Mouse (Mus musculus): ENCODE data around the gene Emcn. TPM values are rescaled to one million over a fixed set of nuclear protein-coding genes. Genes with fewer than 3 reads are reported as not detected.

Emcn gene
- total and polyA plus RNA-seq, 3 experiments = not detected

GRCm38 (mm10) chr3:137465953-137466352 lies 125.1 kb downstream of the Emcn start:
- Histone ChIP-seq H3K36me3 (ENCODE audit: control insufficient read depth in 1 of 2, insufficient read depth in 2 of 2, low read length in 2 of 2) (no peaks in the 10 kb centered on the region), H3K4me3 (ENCODE audit: control insufficient read depth in 1 of 2, insufficient read depth in 1 of 2, low read depth in 2 of 2, low read length in 2 of 2) (no peak overlapping the region), H3K9ac (ENCODE audit: control insufficient read depth, low read depth, low read length, poor library complexity, severe bottlenecking) (no peak overlapping the region), H3K27ac (ENCODE audit: control insufficient read depth, low read depth, low read length) (no peak overlapping the region), H3K4me1 (ENCODE audit: control insufficient read depth in 1 of 2, insufficient read depth in 2 of 2, low read length in 2 of 2) (no peaks in the 10 kb centered on the region), H3K79me2 (ENCODE audit: control insufficient read depth, insufficient read depth, low read length, poor library complexity) (no peaks in the 10 kb centered on the region), H3K9me3 (replicated peaks; ENCODE audit: insufficient read depth, low read length) (no peaks in the 10 kb centered on the region), H3K27me3 (ENCODE audit: control insufficient read depth in 1 of 2, insufficient read depth in 2 of 2, low read length in 2 of 2) (no peaks in the 10 kb centered on the region)
- DNase-seq (ENCODE audit: low read depth, low spot score) = no peak
- TF ChIP-seq NELFE (IDR thresholded peaks at IDR 0.05; ENCODE audit: low read depth, low read length) = no peak
- TF ChIP-seq POLR2A (IDR thresholded peaks at IDR 0.05; ENCODE audit: control insufficient read depth in 1 of 2, insufficient read depth in 1 of 2, low read depth in 1 of 2, low read length in 2 of 2, poor library complexity in 1 of 2) = no peak
- TF ChIP-seq NRF1 (IDR thresholded peaks at IDR 0.05; ENCODE audit: insufficient read depth, low read depth, low read length, poor library complexity, severe bottlenecking) = no peak
- TF ChIP-seq RCOR1 (IDR thresholded peaks at IDR 0.05; ENCODE audit: low read depth, low read length) = no peak
- TF ChIP-seq MEF2A (IDR thresholded peaks at IDR 0.05; ENCODE audit: extremely low read depth, insufficient replicate concordance, low read depth, low read length, poor library complexity, severe bottlenecking) = no peak
- no peak for TF ChIP-seq MYB (IDR thresholded peaks at IDR 0.05; ENCODE audit: low read depth, low read length)
- TF ChIP-seq BHLHE40 (IDR thresholded peaks at IDR 0.05; ENCODE audit: borderline replicate concordance, low read depth, low read length) = no peak
- no peak for TF ChIP-seq KAT2A (conservative IDR thresholded peaks at IDR 0.05; ENCODE audit: low read depth, low read length)
- no peak for TF ChIP-seq MAZ (IDR thresholded peaks at IDR 0.05; ENCODE audit: low read depth, low read length)
- no peak for TF ChIP-seq EP300 (IDR thresholded peaks at IDR 0.05; ENCODE audit: low read depth in 1 of 2, low read length in 2 of 2)
- no peak for TF ChIP-seq E2F4 (IDR thresholded peaks at IDR 0.05; ENCODE audit: borderline replicate concordance, low read depth, low read length)
- no peak for TF ChIP-seq ZNF384 (IDR thresholded peaks at IDR 0.05; ENCODE audit: low read depth, low read length)
- TF ChIP-seq MAX (IDR thresholded peaks at IDR 0.05; ENCODE audit: low read length) = no peak
- no peak for TF ChIP-seq RAD21 (IDR thresholded peaks at IDR 0.05; ENCODE audit: low read depth, low read length)
- TF ChIP-seq ETS1 (IDR thresholded peaks at IDR 0.05; ENCODE audit: low read depth, low read length) = no peak
- no peak for TF ChIP-seq HCFC1 (IDR thresholded peaks at IDR 0.05; ENCODE audit: low read depth, low read length)
- TF ChIP-seq USF1 (IDR thresholded peaks at IDR 0.05; ENCODE audit: low read depth, low read length) = no peak

GRCm38 (mm10) chr3:137466766-137467165 lies 125.9 kb downstream of the Emcn start:
- no peak for DNase-seq (ENCODE audit: low read depth, low spot score)
- H3K79me2 ChIP-seq (ENCODE audit: control insufficient read depth, insufficient read depth, low read length, poor library complexity) = no peaks in the 10 kb centered on the region
- no peak overlapping the region for H3K4me3 ChIP-seq (ENCODE audit: control insufficient read depth in 1 of 2, insufficient read depth in 1 of 2, low read depth in 2 of 2, low read length in 2 of 2)
- TF ChIP-seq CTCF (IDR thresholded peaks at IDR 0.05 in 2 of 3, conservative IDR thresholded peaks at IDR 0.05 in 1 of 3; ENCODE audit: control insufficient read depth in 1 of 3, insufficient read depth in 1 of 3, low read depth in 2 of 3, low read length in 3 of 3, poor library complexity in 1 of 3, severe bottlenecking in 1 of 3) = no peak
- TF ChIP-seq MEF2A (IDR thresholded peaks at IDR 0.05; ENCODE audit: extremely low read depth, insufficient replicate concordance, low read depth, low read length, poor library complexity, severe bottlenecking) = no peak
- no peak for TF ChIP-seq MAZ (IDR thresholded peaks at IDR 0.05; ENCODE audit: low read depth, low read length)
- TF ChIP-seq GABPA (IDR thresholded peaks at IDR 0.05; ENCODE audit: low read depth, low read length) = no peak
- no peak for TF ChIP-seq ETS1 (IDR thresholded peaks at IDR 0.05; ENCODE audit: low read depth, low read length)
- no peak for TF ChIP-seq ZKSCAN1 (IDR thresholded peaks at IDR 0.05; ENCODE audit: low read depth, low read length)
- TF ChIP-seq MYC (IDR thresholded peaks at IDR 0.05; ENCODE audit: low read depth, low read length) = no peak
- no peak for TF ChIP-seq MYB (IDR thresholded peaks at IDR 0.05; ENCODE audit: low read depth, low read length)
- no peak for TF ChIP-seq KAT2A (conservative IDR thresholded peaks at IDR 0.05; ENCODE audit: low read depth, low read length)
- TF ChIP-seq POLR2A (IDR thresholded peaks at IDR 0.05; ENCODE audit: control insufficient read depth in 1 of 2, insufficient read depth in 1 of 2, low read depth in 1 of 2, low read length in 2 of 2, poor library complexity in 1 of 2) = no peak
- no peak for TF ChIP-seq TAL1 (IDR thresholded peaks at IDR 0.05; ENCODE audit: low read length)
- no peak for TF ChIP-seq BHLHE40 (IDR thresholded peaks at IDR 0.05; ENCODE audit: borderline replicate concordance, low read depth, low read length)
- TF ChIP-seq NRF1 (IDR thresholded peaks at IDR 0.05; ENCODE audit: insufficient read depth, low read depth, low read length, poor library complexity, severe bottlenecking) = no peak
- TF ChIP-seq RAD21 (IDR thresholded peaks at IDR 0.05; ENCODE audit: low read depth, low read length) = no peak
- no peak for TF ChIP-seq MAFK (IDR thresholded peaks at IDR 0.05; ENCODE audit: borderline replicate concordance, low read depth, low read length)
- TF ChIP-seq TBP (IDR thresholded peaks at IDR 0.05; ENCODE audit: low read depth, low read length) = no peak
- TF ChIP-seq CHD2 (IDR thresholded peaks at IDR 0.05; ENCODE audit: low read length) = no peak
- H3K27me3 ChIP-seq (ENCODE audit: control insufficient read depth in 1 of 2, insufficient read depth in 2 of 2, low read length in 2 of 2) = no peaks in the 10 kb centered on the region
- H3K4me1 ChIP-seq (ENCODE audit: control insufficient read depth in 1 of 2, insufficient read depth in 2 of 2, low read length in 2 of 2) = no peaks in the 10 kb centered on the region
- H3K36me3 ChIP-seq (ENCODE audit: control insufficient read depth in 1 of 2, insufficient read depth in 2 of 2, low read length in 2 of 2) = no peaks in the 10 kb centered on the region
- H3K27ac ChIP-seq (ENCODE audit: control insufficient read depth, low read depth, low read length) = no peak overlapping the region
- no peaks in the 10 kb centered on the region for H3K9me3 ChIP-seq (replicated peaks; ENCODE audit: insufficient read depth, low read length)
- H3K9ac ChIP-seq (ENCODE audit: control insufficient read depth, low read depth, low read length, poor library complexity, severe bottlenecking) = no peak overlapping the region

Measured in MEL (cell line).